Mouse (Mus musculus) adrenal gland, postnatal 25 days (tissue): ENCODE measurements around the gene Capn2. TPM values are rescaled to one million over a fixed set of nuclear protein-coding genes. Genes with fewer than 3 reads are reported as not detected.

Experiments used
- DNase-seq: peaks from one replicate; pipeline ENCODE4 v3.0.0; 2021; ENCODE audit warnings: mixed read lengths
- total RNA-seq: library from RNA; stranded (reverse); gene quantifications from 2 replicates; pipeline ENCODE4 v1.2.3, GENCODE M21; 2021

Gene Capn2
- total RNA-seq, 1 experiment from 2014 or later: 56.2 TPM

- no peak for DNase-seq
Measured at GRCm38 (mm10) chr1:182525601-182526000, 8.2 kb upstream of the Capn2 start.

GRCm38 (mm10) chr1:182523692-182524091, 6.3 kb upstream of the Capn2 start:
- DNase-seq: no peak

- DNase-seq: no peak
Measured at GRCm38 (mm10) chr1:182522961-182523360, 5.6 kb upstream of the Capn2 start.

GRCm38 (mm10) chr1:182520938-182521500, 3.6 kb upstream of the Capn2 start:
- no peak for DNase-seq

GRCm38 (mm10) chr1:182520091-182520937, 2.9 kb upstream of the Capn2 start:
- peak; percentile 42 for DNase-seq

GRCm38 (mm10) chr1:182519341-182519740, 1.9 kb upstream of the Capn2 start:
- DNase-seq: no peak

GRCm38 (mm10) chr1:182518811-182519210, 1.4 kb upstream of the Capn2 start:
- no peak for DNase-seq

GRCm38 (mm10) chr1:182518143-182518680, 804 bp upstream of the Capn2 start:
- no peak for DNase-seq

- no peak for DNase-seq
Measured at GRCm38 (mm10) chr1:182517677-182518011, 236 bp upstream of the Capn2 start.

GRCm38 (mm10) chr1:182514803-182515590, 2.4 kb downstream of the Capn2 start:
- DNase-seq: no peak

- no peak for DNase-seq
Measured at GRCm38 (mm10) chr1:182513714-182514113, 3.7 kb downstream of the Capn2 start.

GRCm38 (mm10) chr1:182512901-182513410, 4.5 kb downstream of the Capn2 start:
- DNase-seq: no peak

GRCm38 (mm10) chr1:182511778-182512177, 5.6 kb downstream of the Capn2 start:
- DNase-seq: no peak

GRCm38 (mm10) chr1:182511073-182511472, 6.3 kb downstream of the Capn2 start:
- no peak for DNase-seq

- no peak for DNase-seq
Measured at GRCm38 (mm10) chr1:182509110-182509797, 8.2 kb downstream of the Capn2 start.

- peak; percentile 48 for DNase-seq
Measured at GRCm38 (mm10) chr1:182506229-182506986, 11.0 kb downstream of the Capn2 start.

- no peak for DNase-seq
Measured at GRCm38 (mm10) chr1:182505291-182505690, 12.1 kb downstream of the Capn2 start.

GRCm38 (mm10) chr1:182504223-182504622, 13.2 kb downstream of the Capn2 start:
- DNase-seq: peak; percentile 83

- DNase-seq: no peak
Measured at GRCm38 (mm10) chr1:182503206-182503900, 14.1 kb downstream of the Capn2 start.

GRCm38 (mm10) chr1:182502491-182503050, 14.8 kb downstream of the Capn2 start:
- no peak for DNase-seq
